Mouse (Mus musculus): ENCODE measurements around the gene Dnm1.

- TF ChIP-seq CTCF (IDR thresholded peaks at IDR 0.05), result no peak
- no peak for TF ChIP-seq POLR2A (IDR thresholded peaks at IDR 0.05; ENCODE audit: insufficient read depth, low read depth, low read length)
- no peak for TF ChIP-seq EP300 (IDR thresholded peaks at IDR 0.05; ENCODE audit: insufficient read depth, low read depth, low read length)
Observed at GRCm38 (mm10) chr2:32328911-32329460, 24.2 kb downstream of the Dnm1 start.
